Mouse (Mus musculus): ENCODE measurements at regions not wholly inside any gene's neighbourhood (a gene's known extent, or its start where the extent isn't known, plus 50 kb on each side); places are given as distances from the start of the nearest gene placed in this dataset.

- intact Hi-C loops (cut with DNase I), result no loop called here
Observed at GRCm38 (mm10) chr10:8952922-8953321, 67.1 kb upstream of the Sash1 start.

GRCm38 (mm10) chr10:8951937-8952336 is 66.1 kb upstream of the Sash1 start:
- intact Hi-C loops (cut with DNase I), result no loop called here

GRCm38 (mm10) chr10:8951236-8951825 is 65.5 kb upstream of the Sash1 start:
- intact Hi-C loops (cut with DNase I), result no loop called here

GRCm38 (mm10) chr10:8948227-8948626 is 62.4 kb upstream of the Sash1 start:
- intact Hi-C loops (cut with DNase I), result no loop called here

- intact Hi-C loops (cut with DNase I), result no loop called here
Observed at GRCm38 (mm10) chr10:8945195-8945751, 59.4 kb upstream of the Sash1 start.

GRCm38 (mm10) chr10:8944586-8944985 is 58.7 kb upstream of the Sash1 start:
- intact Hi-C loops (cut with DNase I), result no loop called here

GRCm38 (mm10) chr10:8943698-8944097 is 57.8 kb upstream of the Sash1 start:
- intact Hi-C loops (cut with DNase I), result no loop called here

GRCm38 (mm10) chr10:8942967-8943471 is 57.1 kb upstream of the Sash1 start:
- intact Hi-C loops (cut with DNase I), result no loop called here

- intact Hi-C loops (cut with DNase I), result no loop called here
Observed at GRCm38 (mm10) chr10:8936369-8936768, 50.5 kb upstream of the Sash1 start.

All from adrenal gland (tissue).